Mouse (Mus musculus) erythroblast, embryonic 14.5 days (primary cell): ENCODE data around the gene Cbs.

ENCODE experiments used
- GATA1 ChIP-seq: IDR thresholded peaks from 2 replicates; pipeline ENCODE4 v1.6.1; 2012; ENCODE audit warnings: low read length, inconsistent platforms, mixed read lengths
- TAL1 ChIP-seq: IDR thresholded peaks from 3 replicates; pipeline ENCODE4 v1.6.1; 2012; ENCODE audit warnings: low read length, inconsistent platforms, mixed read lengths

GRCm38 (mm10) chr17:31559021-31559789 lies 77.8 kb downstream of the Cbs start:
- no peak for TF ChIP-seq GATA1
- no peak for TF ChIP-seq TAL1
